Mouse (Mus musculus): ENCODE measurements around the gene Dio1. TPM values are rescaled to one million over a fixed set of nuclear protein-coding genes. Genes with fewer than 3 reads are reported as not detected.

The Dio1 gene
- polyA plus RNA-seq, 1 experiment: not detected

DNA sequence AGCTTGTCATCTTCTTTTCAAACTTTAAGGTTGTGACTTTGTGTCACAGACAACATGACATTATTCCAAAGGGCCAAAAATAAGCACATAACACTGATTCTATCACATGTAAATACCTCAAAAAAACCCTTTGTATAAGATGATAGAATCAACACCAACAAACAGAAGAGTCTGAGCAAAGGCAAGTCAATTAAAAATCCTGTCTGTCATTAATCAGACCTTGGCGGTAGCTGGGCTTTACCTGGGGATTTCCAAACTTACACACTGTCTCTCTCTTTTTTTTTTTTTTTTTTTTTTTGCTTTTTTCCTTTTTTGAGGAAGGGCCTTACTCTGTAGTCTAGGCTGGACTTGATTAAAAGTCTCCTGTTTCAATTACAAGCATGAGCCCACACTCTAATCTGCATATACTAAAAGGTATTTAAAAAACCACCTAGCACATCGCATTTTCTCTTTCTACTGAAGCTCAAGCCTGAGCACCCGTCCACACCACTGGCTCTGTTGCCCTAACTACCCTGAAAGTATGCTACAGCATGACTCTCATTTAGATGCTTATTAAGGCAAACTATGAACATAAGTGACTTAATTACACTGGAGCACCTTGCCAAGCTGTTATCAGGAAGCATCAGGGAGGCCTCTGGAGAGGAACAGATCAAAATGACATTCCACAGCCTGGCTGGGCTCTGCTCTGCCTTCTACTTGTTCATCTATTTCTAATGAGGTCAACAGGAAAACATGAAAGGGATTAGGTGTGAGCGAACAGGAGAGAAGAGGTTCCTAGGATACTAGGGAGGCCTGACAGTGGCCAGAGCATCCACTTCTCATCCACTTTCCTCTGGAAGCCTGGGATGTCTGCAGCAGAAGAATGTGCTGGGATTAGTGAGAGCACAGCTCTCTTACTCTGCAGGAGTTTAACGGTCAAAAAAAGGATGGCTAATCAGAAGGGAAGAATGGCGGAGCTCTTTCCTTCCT is 63.3 kb downstream of the Dio1 start:
- no peak overlapping the region for H3K4me3 ChIP-seq (ENCODE audit: insufficient read depth, low read depth, low read length)
- no peaks in the 10 kb centered on the region for H3K4me1 ChIP-seq (ENCODE audit: control insufficient read depth, insufficient read depth, insufficient read length, low read length)
- no peak overlapping the region for H3K27ac ChIP-seq (replicated peaks; ENCODE audit: low read depth, low read length)

Other genes starting within 250 kb of the Dio1 start
- 104 and 107 TPM in 2 replicates for gene Mrpl37, start 240.3 kb downstream of the Dio1 start, polyA plus RNA-seq (2012; ENCODE audit: insufficient read depth, insufficient read length, missing spikeins)
- 5.2 and 12.3 TPM in 2 replicates for gene Cyb5rl, start 240.2 kb downstream of the Dio1 start, polyA plus RNA-seq (2012; ENCODE audit: insufficient read depth, insufficient read length, missing spikeins)
- gene Cdcp2, start 210.3 kb downstream of the Dio1 start, polyA plus RNA-seq (2012; ENCODE audit: insufficient read depth, insufficient read length, missing spikeins): not detected in 2 replicates
- gene Tmem59, start 128.8 kb downstream of the Dio1 start, polyA plus RNA-seq (2012; ENCODE audit: insufficient read depth, insufficient read length, missing spikeins): 210 and 225 TPM in 2 replicates
- gene Tceanc2, start 128.1 kb downstream of the Dio1 start, polyA plus RNA-seq (2012; ENCODE audit: insufficient read depth, insufficient read length, missing spikeins): 15.9 and 18.4 TPM in 2 replicates
- not detected in 2 replicates for gene Ldlrad1, start 98.0 kb downstream of the Dio1 start, polyA plus RNA-seq (2012; ENCODE audit: insufficient read depth, insufficient read length, missing spikeins)
- 6.9 and 9.2 TPM in 2 replicates for gene Lrrc42, start 53.6 kb downstream of the Dio1 start, polyA plus RNA-seq (2012; ENCODE audit: insufficient read depth, insufficient read length, missing spikeins)
- 30.9 and 58.4 TPM in 2 replicates for gene Hspb11, start 53.6 kb downstream of the Dio1 start, polyA plus RNA-seq (2012; ENCODE audit: insufficient read depth, insufficient read length, missing spikeins)
- gene Yipf1, start 7.2 kb upstream of the Dio1 start, polyA plus RNA-seq (2012; ENCODE audit: insufficient read depth, insufficient read length, missing spikeins): 43.6 and 53.2 TPM in 2 replicates
- 18.6 and 26.2 TPM in 2 replicates for gene Ndc1, start 60.6 kb upstream of the Dio1 start, polyA plus RNA-seq (2012; ENCODE audit: insufficient read depth, insufficient read length, missing spikeins)
- not detected in 2 replicates for gene Glis1, start 127.4 kb upstream of the Dio1 start, polyA plus RNA-seq (2012; ENCODE audit: insufficient read depth, insufficient read length, missing spikeins)

All from brown adipose tissue, adult 24 weeks (tissue).